Mouse (Mus musculus) embryo, embryonic 11.5 days (tissue): Measurements from ENCODE around the gene Tmem259.

Experiments used
- DNase-seq: peaks from one replicate; pipeline ENCODE4 v3.0.0-alpha.2; 2012; ENCODE audit warnings: low read depth, low spot score

Gene Tmem259

DNA sequence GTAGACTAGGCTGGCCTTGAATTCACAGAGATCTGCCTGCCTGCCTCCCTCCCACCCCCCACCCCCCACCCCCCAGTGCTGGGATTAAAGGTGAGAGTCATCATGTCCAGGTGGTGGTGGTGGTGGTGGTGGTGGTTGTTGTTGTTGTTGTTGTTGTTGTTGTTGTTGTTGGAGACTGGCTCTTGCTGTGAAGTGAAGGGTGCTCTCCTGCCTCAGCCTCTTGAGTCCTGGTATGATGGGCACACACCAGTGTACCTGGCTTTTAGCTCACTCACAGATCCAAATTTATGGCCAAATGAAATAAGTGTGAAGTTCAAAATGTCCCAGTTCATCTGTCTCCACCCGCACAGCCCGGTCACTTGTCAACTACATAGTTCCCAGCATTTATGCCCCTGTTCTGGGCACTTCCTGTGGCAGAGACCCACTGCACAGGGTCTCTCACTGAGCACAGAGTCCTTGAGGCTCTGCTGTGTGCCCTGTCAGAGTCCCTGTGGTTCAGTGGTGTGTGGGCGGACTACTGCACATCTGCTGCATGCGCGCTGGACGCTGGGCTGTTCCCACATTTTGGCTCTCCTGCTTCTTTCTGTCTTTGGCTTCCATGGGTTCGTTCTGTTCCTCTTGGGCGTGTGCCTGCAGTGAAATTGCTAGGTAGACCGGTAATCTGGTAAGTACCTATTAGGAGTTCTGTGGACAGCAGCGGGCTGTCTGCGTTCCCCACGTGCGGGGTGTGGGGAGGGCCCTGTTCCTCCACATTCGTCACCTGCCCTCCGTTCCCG, 49.1 kb downstream of the Tmem259 start:
- no peak for DNase-seq

DNA sequence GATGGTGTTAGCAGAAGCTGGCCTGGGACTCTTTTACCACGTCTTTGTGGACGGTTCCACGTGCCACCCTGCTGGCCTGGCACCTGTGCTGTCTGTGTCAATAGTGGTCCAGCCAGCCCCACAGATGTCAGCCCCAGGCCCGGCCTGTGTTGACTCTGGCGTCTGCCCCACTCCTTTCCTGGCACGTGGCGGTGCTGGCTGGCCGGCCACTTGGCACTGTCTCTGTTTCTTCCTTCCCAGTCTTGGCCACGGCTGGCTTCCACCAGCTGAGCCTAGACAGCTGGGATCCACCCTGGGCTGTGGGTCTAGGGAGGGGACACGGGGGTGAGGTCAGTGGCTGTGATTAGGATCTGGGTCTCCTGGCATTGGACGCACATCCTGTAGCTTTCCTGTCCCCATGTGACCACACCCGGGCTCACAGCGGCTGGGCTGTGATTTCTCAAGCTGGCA, 49.8 kb downstream of the Tmem259 start:
- DNase-seq = no peak

DNA sequence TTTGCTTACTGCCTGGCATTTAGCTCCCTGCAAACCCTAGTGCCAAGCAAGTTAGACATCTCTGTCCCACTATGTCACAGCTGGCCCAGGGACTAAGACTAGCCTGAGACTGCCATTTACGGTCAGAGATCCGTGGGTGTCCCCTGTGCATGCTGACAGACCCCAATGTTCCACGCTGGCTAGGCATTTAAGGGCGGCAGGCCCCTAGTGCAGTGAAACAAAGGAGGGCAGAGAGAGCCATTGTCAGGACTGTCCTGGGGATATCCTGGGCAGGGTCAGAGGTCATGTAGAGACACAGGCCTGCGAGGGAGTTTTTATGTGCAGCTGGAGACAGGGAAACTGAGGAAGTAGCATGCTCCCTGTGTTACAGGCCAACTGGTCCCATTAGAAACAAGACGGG, 50.3 kb downstream of the Tmem259 start:
- DNase-seq = no peak

DNA sequence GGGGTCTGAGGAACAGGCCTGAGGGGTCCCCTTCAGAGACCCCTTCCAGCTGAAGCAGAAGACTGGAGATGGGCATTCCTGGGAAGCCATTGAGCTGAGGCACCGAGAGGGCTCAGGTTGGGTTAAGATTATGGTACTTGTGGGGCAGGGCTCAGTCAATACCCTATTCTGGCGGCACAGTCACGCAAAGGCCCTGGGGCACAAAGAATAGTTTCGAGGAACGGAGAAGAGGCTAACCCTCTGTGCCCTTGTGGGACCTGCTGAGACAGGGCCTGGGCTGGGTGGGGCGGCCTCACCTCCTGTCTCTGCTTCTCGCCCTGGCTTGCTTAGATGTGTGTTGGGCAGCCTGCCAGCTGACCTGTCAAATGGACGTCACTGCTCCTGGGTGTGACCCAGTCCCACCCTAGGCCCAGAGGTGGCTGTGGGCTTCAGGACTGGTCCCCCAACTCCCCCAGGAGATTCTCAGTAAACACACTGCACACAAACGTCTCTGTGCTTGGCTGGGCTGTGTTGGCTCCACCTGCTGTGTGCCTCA, 50.9 kb downstream of the Tmem259 start:
- no peak for DNase-seq

DNA sequence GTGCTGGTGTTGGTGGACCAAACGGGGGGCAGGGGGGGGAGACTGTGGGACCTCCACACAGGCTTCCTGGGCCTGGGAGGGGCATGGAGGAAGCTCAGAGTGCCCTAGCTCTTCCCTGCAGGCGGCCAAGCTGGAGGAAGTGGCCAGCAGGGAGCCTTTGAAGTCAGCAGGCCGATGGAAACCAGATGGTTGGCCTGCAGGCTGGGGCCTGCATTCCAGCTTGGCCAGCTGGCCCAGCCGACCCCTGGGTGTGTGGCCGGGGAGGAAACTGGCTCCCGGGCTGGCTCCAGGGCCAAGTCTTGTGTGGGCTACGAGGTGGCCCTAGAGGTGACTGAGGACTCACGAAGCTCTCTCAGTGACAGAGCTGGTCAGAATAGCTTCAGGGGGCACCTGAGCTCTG, 51.4 kb downstream of the Tmem259 start:
- no peak for DNase-seq

DNA sequence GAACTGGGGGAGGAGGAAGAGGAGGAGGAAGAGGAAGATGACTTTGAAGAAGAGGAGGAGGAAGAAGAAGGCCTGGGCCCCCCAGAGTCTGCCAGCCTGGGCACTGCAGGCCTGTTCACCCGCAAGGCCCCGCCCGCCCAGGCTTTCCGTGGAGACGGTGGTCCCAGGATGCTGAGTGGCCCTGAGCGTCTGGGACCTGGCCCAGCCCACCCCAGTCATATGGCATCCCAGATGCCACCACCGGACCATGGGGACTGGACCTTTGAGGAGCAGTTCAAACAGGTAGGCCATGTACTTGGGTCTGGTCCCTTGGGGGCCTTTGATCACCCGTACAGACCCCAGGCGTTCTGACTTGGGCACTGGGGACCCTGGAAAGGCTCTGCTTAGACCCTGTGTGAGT, 52.3 kb downstream of the Tmem259 start:
- no peak for DNase-seq

DNA sequence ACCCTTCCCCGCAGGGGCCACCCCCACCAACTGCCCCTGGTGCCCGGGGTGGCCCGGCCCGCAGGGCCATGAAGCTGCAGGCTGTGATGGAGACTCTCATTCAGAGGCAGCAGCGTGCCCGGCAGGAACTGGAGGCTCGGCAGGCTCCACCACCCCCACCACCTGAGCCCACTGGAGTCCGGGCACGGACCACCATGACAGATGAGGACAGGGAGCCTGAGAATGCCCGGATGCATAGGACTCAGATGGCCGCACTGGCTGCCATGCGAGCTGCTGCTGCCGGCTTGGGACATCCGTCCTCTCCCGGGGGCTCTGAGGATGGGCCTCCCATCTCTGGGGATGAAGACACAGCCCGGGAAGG, 53.3 kb downstream of the Tmem259 start:
- no peak for DNase-seq

DNA sequence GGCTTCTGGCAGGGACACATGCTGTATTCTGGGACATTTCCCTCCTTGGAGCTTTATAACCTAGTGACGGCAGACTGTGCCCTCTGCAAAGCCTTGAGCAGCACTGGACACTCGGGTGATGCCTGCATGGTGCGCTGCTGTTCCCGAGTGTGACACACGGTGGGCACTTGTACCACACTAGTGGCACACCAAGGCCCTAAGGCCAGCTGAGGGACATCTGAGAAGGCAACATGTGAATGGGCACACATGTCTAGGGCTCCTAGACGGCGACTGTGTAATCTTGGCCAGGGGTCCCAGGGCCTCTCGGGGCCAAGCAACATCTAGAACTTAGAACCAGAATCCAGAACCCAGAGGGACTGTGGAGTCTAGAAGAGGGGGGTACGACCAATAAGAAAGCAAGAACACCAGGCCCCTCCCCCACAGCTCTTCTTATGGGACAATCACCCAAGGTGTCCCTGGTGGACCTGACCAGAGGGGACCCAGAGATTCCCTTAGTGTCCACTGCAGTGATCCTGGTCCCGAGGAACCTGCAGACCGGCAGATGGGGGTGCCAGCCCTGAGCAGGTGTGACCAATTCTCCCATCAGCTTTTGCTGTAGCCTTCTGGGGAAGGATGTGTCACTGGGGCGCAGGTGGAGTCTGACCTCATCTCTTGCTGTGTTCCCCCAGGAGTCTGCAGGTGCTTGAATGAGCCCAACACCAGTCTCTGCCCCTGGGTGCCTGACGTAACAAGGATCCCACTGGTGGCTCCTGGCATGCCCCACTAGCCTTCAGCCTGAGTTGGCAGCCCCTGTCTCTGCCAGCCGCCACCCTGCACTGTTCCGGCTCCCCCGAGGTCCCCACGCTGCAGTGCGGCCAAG, 53.9 kb downstream of the Tmem259 start:
- DNase-seq = no peak

DNA sequence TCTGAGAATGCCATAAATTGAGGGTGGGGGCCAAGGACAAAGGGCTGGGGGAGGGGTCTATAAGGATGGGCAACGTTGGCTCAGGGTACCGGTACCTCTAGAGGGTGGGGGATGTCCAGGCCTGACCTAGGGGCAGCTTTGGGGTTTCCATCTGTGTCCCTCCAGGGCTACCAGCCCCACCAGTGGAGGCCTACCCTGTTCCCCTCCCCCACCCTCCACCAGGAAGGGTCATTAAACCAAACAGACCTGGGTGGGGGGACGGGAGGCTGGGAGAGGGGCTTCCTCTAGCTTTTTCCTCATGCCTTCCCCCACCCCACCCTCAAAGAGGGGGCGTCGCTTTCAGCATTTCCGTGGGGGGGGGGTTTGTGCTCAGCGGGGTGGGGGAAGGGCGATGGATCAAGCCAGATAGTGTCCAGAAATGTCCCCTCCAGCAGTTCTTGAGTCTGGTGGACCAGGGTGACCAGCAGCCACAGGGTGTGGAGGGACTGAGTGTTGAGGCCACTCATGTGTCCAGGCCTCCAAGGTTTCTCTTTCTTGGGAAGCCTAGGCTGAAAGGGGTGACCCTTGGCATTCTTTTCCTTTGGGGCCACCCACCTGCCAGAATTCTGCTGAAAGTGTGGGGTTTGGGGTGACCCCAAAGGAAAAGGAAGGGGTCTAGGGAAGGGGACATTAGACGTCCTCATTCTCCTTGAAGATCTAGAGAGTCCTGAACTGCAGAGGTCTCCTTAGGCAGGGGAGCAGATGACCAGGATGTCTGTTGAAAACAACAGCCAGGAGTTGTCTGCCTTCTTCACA, 55.0 kb downstream of the Tmem259 start:
- DNase-seq = no peak

DNA sequence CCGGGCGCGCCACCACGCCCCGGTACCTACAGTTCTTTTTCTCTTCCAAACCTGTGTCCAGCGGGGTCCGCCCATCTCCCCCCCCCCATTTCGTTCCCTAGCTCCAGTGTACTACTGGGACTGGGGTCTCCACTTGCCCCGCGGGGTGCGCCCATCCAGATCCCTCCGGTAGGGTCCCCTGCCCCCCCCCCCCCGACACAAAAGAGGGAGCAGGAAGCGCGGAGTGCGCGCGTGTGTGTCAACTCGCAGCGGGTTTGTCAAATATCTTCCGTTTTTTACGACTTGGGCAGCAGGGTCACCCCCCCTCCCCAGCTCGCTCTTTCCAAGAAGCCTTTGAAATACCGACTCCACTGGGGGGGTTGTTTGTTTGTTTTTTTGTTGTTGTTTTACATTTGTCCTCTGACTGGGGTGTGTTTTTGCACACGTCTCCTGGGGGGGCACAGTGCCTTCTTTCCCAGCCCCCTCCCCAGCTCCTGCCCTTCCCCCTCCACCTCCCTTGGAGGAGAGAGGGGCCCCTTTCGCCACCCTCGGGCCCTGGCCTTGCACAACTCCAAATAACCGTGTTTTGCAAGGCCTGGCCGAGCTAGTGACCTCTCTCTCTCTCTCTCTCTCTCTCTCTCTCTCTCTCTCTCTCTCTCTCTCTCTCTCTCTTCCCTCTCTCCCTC, 56.0 kb downstream of the Tmem259 start:
- DNase-seq = no peak

DNA sequence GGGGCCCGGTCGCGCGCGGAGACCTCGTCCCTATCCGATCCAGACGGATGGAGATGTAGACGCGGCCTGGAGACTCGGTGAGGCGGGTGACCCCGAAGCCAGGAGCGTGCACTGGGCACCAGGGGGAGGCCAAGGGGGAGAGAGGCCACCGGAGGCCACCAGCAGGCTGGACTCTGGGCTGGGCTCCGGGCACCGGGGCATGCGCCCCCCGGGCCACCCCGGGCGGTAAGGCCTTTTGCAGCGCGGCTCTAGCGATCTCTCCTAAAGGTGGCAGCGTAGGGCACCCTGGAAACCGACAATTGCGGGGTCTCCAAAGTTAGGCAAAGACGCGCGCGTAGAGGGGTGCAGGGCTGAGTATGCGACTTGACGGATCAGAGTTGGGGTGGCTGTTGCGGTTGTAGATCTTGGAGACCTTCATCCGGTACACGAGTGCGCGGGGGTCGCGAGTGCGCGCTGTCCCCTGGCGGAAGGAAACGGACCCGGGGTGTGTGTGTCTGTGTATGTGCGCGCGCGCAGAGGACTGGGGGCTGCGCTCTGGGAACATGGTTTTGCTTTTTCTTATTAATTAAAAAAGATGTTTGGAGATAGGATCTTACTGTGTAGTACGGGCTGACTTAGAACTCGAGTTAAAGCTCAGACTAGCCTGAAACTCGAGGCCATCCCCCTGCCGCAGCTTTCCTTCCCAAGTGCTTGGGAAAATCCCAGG, 56.7 kb downstream of the Tmem259 start:
- no peak for DNase-seq

DNA sequence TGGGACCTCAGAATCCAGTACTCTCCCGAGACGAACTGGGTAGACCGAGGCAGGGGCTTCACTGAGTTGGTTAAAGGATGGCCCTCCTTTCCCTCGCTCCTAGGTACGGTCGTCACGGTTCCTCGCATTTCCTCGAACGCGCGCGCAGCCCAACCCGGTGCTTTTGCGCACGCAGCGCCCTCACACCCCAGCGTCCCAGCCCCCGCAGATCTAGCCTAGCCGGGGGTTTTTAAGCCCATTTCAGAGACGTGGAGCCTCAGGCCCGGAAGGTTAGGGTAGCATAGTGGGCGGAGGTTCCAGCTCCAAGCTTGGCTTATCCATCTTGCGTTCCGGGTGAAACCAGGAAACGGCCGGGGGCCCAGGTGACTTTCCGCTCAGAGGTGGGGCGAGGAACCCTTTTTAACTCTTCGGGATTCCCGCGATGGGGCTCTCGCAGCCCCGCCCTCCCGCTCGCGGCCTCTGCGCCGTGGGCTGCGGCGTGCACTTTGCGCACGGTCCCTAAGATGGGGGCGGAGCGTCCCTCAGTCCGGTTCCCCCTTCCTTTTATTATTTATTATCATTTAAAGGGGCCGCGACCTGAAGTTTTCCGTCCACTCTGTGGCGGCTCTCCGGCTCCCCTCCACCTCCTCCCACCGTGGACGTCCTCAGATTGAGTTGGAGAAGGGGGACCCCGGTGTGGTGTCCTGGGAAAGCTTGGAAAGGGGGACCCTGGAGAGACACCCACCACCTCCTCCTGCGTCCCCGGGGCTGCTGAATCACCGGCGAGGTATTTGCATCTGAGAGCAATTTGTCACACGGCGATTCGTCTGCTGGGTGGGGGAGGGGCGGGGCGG, 57.4 kb downstream of the Tmem259 start, which contains the start of gene Arid3a:
Arid3a (plus strand) TSS at position 553 of the 833 bp plus-strand sequence.
- peak; percentile 94 for DNase-seq

DNA sequence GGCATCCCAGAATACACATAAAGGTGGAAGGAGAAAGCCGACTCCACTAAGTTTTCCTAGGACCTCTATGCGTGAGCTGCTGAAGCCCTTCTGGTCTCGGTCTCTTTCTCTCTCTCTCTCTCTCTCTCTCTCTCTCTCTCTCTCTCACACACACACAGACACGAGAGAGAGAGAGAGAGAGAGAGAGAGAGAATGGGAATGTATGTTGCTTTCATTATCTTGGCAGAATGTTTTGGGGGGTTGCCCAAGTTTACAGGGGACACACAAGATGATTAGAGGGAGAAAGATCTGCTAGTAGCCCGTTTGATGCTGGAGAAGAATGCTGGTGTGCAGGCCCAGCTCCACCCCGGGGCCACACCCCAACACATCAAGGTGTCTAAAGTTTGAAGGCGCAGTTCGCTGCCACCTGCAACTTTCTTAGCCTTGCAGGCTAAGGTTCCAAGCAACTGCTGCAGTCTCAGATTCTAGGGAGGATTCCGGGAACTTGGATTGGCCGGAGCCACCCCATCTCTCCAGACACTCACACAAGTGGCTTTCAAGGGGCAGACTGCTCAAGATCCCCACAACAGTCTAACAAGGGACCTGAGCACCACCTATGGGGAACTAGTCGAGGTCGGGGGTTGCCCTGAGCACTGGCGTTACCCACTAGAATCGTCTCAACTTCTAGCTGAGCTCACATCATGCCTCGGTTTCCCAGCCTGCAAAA, 58.2 kb downstream of the Tmem259 start:
- no peak for DNase-seq

DNA sequence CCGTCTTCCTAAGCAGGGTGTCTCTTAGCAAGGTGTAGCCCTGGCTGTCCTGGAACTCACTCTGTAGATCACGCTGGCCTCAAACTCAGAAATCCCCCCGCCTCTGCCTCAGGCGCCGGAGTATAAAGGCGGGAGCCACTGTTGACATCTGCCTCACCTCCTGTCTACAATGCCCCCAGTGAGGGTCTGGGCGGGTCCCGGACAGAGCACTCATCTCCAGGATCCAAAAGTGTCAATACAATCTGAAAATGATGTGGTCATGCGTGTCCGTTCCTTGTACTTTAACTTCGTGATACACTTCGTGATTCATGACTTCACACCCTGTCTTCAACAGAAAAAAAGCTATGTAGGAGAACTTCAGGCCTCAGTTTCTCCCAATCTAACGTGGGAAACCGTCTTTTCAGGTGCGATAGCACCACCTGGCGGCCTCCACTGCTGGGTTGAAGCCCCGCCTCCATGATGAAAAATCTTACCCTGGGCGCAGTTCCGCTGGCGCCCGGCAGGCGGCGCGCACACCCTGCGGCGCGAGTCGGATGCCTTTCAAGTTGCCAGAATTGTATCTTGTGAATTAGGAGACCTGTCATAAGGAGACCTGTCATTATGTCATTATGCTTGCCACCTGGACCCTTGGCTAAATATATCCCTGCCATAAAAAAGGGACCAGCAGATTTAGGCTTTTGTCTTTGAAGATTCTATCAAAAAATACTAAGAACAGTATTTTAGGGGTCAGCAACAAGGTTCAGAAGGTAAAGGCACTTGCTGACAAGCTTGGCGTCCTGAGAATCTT, 58.9 kb downstream of the Tmem259 start:
- no peak for DNase-seq
